Mouse (Mus musculus): Measurements from ENCODE around the gene Pou5f1. TPM values are rescaled to one million over a fixed set of nuclear protein-coding genes. Genes with fewer than 3 reads are reported as not detected.

Gene Pou5f1
- total RNA-seq, 4 experiments from 2014 or later = not detected

GRCm38 (mm10) chr17:35549437-35550142 lies 43.8 kb downstream of the Pou5f1 start:
- DNase-seq (ENCODE audit: low spot score in 2 of 2) = peak; percentile 40 to 55

DNA sequence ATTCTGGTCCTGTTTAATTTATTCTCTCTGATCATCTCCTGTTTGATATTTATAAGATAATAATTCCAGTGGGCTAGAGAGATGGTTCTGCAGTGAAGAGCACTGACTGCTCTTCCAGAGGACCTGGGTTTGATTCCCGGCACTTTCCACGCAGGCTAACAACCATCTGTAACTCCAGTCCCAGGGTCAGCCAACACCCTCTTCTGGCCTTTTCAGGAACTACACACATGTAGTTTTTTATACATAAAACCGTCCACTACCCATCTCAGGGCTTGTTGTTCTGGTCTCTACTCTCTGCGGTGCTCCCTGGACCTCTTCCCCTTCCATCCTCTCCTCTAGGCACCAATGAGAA lies 44.3 kb downstream of the Pou5f1 start:
- no peak for DNase-seq (ENCODE audit: low spot score in 2 of 2)

DNA sequence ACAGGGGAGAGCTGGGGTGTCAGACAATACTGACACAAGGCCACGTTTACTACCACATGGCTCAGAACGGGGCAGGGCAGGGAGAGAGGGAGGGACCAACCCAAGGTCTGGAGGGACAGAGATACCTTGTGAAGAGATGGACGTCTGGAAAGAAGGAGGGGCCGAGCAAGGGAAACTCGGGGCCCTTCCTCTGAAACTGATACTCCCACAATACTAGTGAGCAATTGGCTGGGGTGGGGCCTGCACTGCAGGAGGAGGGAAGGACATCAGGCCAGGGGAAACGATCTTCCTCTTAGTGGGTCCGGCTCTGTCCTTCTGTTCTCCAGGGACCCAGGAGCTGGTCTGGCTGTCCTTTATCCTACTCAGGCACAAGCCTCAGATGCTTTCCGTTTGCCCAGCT lies 45.1 kb downstream of the Pou5f1 start:
- no peak for DNase-seq (ENCODE audit: low spot score in 2 of 2)

- DNase-seq (ENCODE audit: low spot score in 2 of 2) = no peak
Measured at GRCm38 (mm10) chr17:35551881-35552414, 46.1 kb downstream of the Pou5f1 start, which contains the start of gene Cdsn. TSS of gene Cdsn (plus strand) at chr17:35552128.

DNA sequence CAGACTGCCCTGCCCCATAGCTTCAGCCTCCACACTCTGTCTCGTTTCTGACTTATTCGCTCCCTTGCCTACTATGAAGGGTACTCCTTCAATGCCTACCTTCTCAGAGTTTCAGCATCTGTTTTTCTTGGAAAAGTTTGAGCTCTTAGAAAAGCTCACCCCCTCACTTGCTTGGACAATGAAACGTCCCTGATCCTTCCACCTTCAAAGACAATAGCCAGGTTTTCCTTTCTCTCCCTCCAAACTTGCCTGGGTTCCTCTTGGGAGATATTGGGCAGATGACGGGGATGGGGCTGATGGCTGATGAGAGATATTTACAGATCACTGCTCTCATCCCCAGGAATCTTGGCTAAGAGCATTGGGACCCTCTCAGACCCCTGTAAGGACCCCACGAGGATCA lies 48.5 kb downstream of the Pou5f1 start:
- DNase-seq (ENCODE audit: low spot score in 2 of 2) = no peak

DNA sequence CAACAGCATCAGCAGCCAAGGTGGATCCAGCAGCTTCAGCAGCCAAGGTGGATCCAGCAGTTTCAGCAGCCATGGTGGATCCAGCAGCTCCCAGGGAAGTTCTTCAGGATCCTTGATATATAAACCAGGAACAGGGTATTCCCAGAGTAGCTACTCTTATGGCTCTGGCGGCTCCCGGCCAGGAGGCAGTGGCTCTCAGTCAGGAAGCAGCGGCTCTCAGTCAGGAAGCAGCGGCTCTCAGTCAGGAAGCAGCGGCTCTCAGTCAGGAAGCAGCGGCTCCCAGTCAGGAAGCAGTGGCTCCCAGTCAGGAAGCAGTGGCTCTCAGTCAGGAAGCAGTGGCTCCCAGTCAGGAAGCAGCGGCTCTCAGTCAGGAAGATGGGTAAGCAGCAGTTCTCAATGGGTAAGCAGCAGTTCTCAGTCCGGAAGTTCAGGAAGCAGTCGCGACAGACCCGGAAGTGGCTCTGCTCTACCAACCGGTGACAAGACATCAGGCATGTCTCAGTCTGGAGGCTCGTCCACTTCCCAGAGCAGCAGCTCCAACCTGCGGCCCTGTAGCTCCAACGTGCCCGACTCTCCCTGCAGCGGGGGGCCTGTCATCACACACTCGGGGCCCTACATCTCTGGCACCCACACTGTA lies 49.1 kb downstream of the Pou5f1 start:
- DNase-seq (ENCODE audit: low spot score in 2 of 2) = no peak

- no peak for DNase-seq (ENCODE audit: low spot score in 2 of 2)
Measured at GRCm38 (mm10) chr17:35556186-35556765, 50.5 kb downstream of the Pou5f1 start.

DNA sequence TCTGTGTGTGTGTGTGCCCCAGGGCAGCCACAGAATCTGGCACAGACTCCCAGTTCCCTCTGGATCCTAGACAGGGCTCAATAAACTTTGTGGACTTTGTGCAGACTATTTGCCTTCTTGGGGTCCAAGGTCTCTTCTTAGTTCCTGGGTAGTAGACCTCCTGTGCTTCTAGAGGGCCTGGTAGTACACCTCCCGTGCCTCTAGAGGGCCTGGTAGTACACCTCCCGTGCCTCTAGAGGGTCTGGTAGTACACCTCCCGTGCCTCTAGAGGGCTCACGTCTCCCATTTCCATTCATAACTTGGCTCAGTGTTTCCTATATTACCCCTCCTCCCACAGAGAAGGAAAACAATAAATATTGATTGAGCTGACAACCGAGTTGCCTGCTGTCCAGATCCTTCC lies 51.0 kb downstream of the Pou5f1 start:
- no peak for DNase-seq (ENCODE audit: low spot score in 2 of 2)

DNA sequence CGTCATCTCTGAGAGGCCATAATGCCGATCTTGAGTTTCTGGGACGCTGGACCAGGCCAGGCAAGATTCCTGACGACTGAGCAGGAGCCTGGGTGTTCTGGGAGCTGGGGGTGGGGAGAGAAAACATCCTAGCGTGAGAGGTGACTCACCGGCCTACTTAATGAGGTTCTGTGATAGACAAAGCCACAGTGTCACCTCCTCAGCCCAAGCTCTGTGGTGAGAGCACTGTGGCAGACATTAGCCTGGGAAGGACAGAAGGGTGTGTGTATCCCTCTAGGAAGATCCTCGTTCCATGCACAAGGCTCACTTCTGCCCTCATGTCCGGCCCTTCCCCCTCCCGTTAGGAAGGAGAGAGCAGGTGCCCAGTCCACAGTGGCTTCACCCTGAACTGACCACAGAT lies 51.5 kb downstream of the Pou5f1 start:
- no peak for DNase-seq (ENCODE audit: low spot score in 2 of 2)

DNA sequence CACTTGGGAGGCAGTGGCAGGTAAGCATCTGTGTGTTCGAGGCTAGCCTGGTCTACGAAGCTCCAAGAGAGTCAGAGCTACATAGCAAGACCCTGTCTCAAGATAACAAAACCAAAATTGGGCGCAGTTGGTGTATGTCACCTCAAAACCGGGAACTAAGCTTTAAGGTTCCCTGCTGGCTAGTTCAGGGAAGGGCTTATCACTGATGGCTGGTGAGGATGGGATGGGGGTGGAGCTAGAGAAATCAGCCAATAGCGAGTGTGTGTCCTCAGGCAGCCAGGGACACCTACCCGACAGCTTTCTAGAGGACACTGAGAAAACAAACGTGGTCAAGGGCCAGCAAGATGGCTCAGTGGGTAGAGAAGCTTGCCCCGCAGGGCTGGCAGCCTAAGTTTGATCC lies 52.4 kb downstream of the Pou5f1 start:
- no peak for DNase-seq (ENCODE audit: low spot score in 2 of 2)

Other genes with a start within 250 kb of the Pou5f1 start
- 10 to 100 TPM; 31.3 to 52.9 (median 41.7) TPM for gene H2-D1, start 243.3 kb upstream of the Pou5f1 start, total RNA-seq (2022)
- gene H2-Q1, start 185.6 kb upstream of the Pou5f1 start, total RNA-seq (2022) = under 1 TPM in 3 of 4 experiments, not detected in 1; 0.17 to 0.65 (median 0.21) TPM
- gene H2-Q2, start 163.8 kb upstream of the Pou5f1 start, total RNA-seq (2022) = under 1 TPM; 0.38 to 0.90 (median 0.45) TPM
- 1 to 10 TPM; 3.2 to 5.2 (median 4.0) TPM for gene H2-Q4, start 126.4 kb upstream of the Pou5f1 start, total RNA-seq (2022)
- 1 to 10 TPM in 1 of 4 experiments, under 1 TPM in 3; 0.68 to 1.1 (median 0.87) TPM for gene H2-Q6, start 81.2 kb upstream of the Pou5f1 start, total RNA-seq (2022)
- gene H2-Q7, start 66.9 kb upstream of the Pou5f1 start, total RNA-seq (2022) = 1 to 10 TPM in 3 of 4 experiments, under 1 TPM in 1; 0.94 to 1.6 (median 1.2) TPM
- under 1 TPM in 3 of 4 experiments, not detected in 1; 0.07 to 0.78 (median 0.29) TPM for gene H2-Q10, start 35.9 kb upstream of the Pou5f1 start, total RNA-seq (2022)
- under 1 TPM; 0.32 to 0.67 (median 0.51) TPM for gene Tcf19, start 10.8 kb downstream of the Pou5f1 start, total RNA-seq (2022)
- gene Cchcr1, start 11.1 kb downstream of the Pou5f1 start, total RNA-seq (2022) = 1 to 10 TPM in 3 of 4 experiments, under 1 TPM in 1; 0.82 to 1.3 (median 1.1) TPM
- not detected for gene Psors1c2, start 27.2 kb downstream of the Pou5f1 start, total RNA-seq (2022)
- gene Cdsn, start 46.1 kb downstream of the Pou5f1 start, total RNA-seq (2022) = 1 to 10 TPM in 1 of 4 experiments, under 1 TPM in 1, not detected in 2; 0.29 to 1.1 TPM
- not detected for gene 2300002M23Rik, start 61.4 kb downstream of the Pou5f1 start, total RNA-seq (2022)
- gene Sfta2, start 95.5 kb downstream of the Pou5f1 start, total RNA-seq (2022) = not detected
- gene Gm9573, start 120.6 kb downstream of the Pou5f1 start, total RNA-seq (2022) = not detected
- not detected for gene Mucl3, start 137.7 kb downstream of the Pou5f1 start, total RNA-seq (2022)
- 10 to 100 TPM in 2 of 4 experiments, 1 to 10 TPM in 2; 9.0 to 15.4 (median 10.3) TPM for gene Vars2, start 161.6 kb downstream of the Pou5f1 start, total RNA-seq (2022)
- gene Gtf2h4, start 167.7 kb downstream of the Pou5f1 start, total RNA-seq (2022) = 10 to 100 TPM; 16.0 to 21.6 (median 17.9) TPM
- gene Ddr1, start 198.6 kb downstream of the Pou5f1 start, total RNA-seq (2022) = 10 to 100 TPM; 13.7 to 20.0 (median 15.9) TPM